Comparison of ENCODE assay signal across 13 mouse cellular contexts in genomic region chr12:25768644-25769043, GRCm38 (mm10).
A peak's percentile ranks its signal among the peaks of the same experiment; 100 is the strongest.
DNase-seq lines count a peak whose midpoint lies in the region; ATAC-seq lines count a peak whose summit lies in the region.
"Had no signal": no experiment of that assay in that cellular context is flagged by ENCODE, and none has a peak within 500 bp of the region (broad histone marks: within the 10 kb centered on the region; RNA-seq: fewer than 3 reads in every experiment).

No protein-coding gene starts in this region.

- no peaks in the 10 kb centered on the region for H3K27me3 ChIP-seq in intestine, embryonic 15.5 days (replicated peaks)
- H3K27me3 ChIP-seq: limb, embryonic 15.5 days had no signal

- no peaks in the 10 kb centered on the region for H3K9me3 ChIP-seq in intestine, embryonic 15.5 days
- H3K9me3 ChIP-seq: limb, embryonic 15.5 days had no signal

- no peaks in the 10 kb centered on the region for H3K4me1 ChIP-seq in intestine, embryonic 15.5 days (replicated peaks)
- H3K4me1 ChIP-seq: limb, embryonic 15.5 days had no signal

- H3K9ac ChIP-seq in intestine, embryonic 15.5 days: no peak overlapping the region
- H3K9ac ChIP-seq: limb, embryonic 15.5 days had no signal

- intact Hi-C loops in left cerebral cortex, postnatal 4 days (cut with DNase I): no loop called here

- no peaks in the 10 kb centered on the region for H3K36me3 ChIP-seq in intestine, embryonic 15.5 days
- H3K36me3 ChIP-seq: limb, embryonic 15.5 days had no signal

- peak; percentile 34 for DNase-seq in cerebellum, adult 11-12 months
- DNase-seq in left cerebral cortex, postnatal 4 days: peak; percentile 80
- DNase-seq in left cerebral cortex, adult 9 months (ENCODE audit: low spot score in 2 of 2): no peak
- DNase-seq in Muller cell, postnatal 12 days (ENCODE audit: inconsistent ontology term): peak; percentile 57
- DNase-seq in cerebellum, adult 8-10 months: peak; percentile 13
- DNase-seq in thymus, postnatal 14 days: no peak
- DNase-seq: B cell, adult 2 months; thymus, postnatal 4 days had no signal

- H3K4me3 ChIP-seq in intestine, embryonic 15.5 days (replicated peaks): no peak overlapping the region
- H3K4me3 ChIP-seq: limb, embryonic 15.5 days had no signal

- no peak overlapping the region for H3K4me2 ChIP-seq in intestine, embryonic 15.5 days (replicated peaks)
- H3K4me2 ChIP-seq: heart, embryonic 11.5 days; limb, embryonic 15.5 days had no signal

- ATAC-seq in cerebellum, adult (ENCODE audit: insufficient number of reproducible peaks, low FRiP score, low TSS enrichment): no peak
- no peak for ATAC-seq in intestine, embryonic 15.5 days
- ATAC-seq: inflammation-experienced regulatory T-cells, adult 6 months had no signal

- no peak overlapping the region for H3K27ac ChIP-seq in intestine, embryonic 15.5 days
- H3K27ac ChIP-seq: limb, embryonic 15.5 days had no signal

- WGBS in intestine, embryonic 15.5 days: 35% methylated on average over 5 of the region's 5 CpGs

Comparison
In these comparisons a context has a peak if more than half of its experiments do, and no peak if none do; other contexts are left out.
1. DNase-seq: peak in cerebellum, adult 11-12 months (single experiment), left cerebral cortex, postnatal 4 days (single experiment), Muller cell, postnatal 12 days (single experiment) and cerebellum, adult 8-10 months (single experiment); none in left cerebral cortex, adult 9 months (0 of 2) and thymus, postnatal 14 days (single experiment).